Mouse (Mus musculus) heart, adult 2 months (tissue): ENCODE data around the gene Ptpre.

ENCODE experiments used
- CTCF ChIP-seq: fragments of 200-600 bp; IDR thresholded peaks from 2 replicates; pipeline ENCODE4 v1.8.1; 2022; ENCODE audit warnings: antibody characterized with exemption, mild to moderate bottlenecking, moderate library complexity
- POLR2A ChIP-seq: fragments of 200-500 bp; IDR thresholded peaks from 2 replicates; pipeline ENCODE4 v1.6.1; 2011; ENCODE audit warnings: mild to moderate bottlenecking, low read depth, low read length, control low read depth; ENCODE audit not compliant: insufficient read depth

DNA sequence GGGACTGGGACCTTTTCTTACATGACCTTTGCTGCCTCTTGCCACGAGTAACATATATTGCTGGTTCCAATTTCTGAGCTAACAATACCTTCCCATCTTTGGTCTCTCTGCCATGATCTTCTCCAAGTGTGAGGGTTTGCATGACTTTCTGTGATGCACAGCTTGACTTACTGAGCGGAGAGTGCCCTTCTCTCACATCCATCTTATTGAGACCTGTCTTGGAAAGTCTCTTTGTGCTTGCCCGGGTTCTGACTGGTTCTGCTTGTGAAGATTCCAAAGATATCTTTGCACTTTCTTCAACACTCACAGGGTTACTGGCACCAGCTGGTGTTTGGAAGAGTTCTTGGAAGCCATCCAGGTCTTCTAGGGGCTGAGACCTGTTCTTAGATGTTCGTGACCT is 158.8 kb downstream of the Ptpre start:
- TF ChIP-seq POLR2A (no peak), CTCF (no peak)
